Mouse (Mus musculus): ENCODE measurements around the gene Ltb. TPM values are rescaled to one million over a fixed set of nuclear protein-coding genes. Genes with fewer than 3 reads are reported as not detected.

The Ltb gene
- polyA plus RNA-seq, 1 experiment from 2014 or later: 0.99 TPM

- H3K36me3 ChIP-seq: peaks cover 100% of the 10 kb centered on the region
- no peak overlapping the region for H3K27ac ChIP-seq
- H3K27me3 ChIP-seq: no peaks in the 10 kb centered on the region
- no peak overlapping the region for H3K4me2 ChIP-seq (replicated peaks)
- H3K4me3 ChIP-seq: no peak overlapping the region
- H3K9ac ChIP-seq: no peak overlapping the region
- WGBS: 93% methylated on average over 8 of the region's 8 CpGs
- H3K4me1 ChIP-seq: peaks cover 25% of the 10 kb centered on the region
- ATAC-seq (ENCODE audit: low FRiP score, low read depth): no peak
- H3K9me3 ChIP-seq: no peaks in the 10 kb centered on the region
Measured at GRCm38 (mm10) chr17:35157661-35158175, 36.5 kb upstream of the Ltb start.

DNA sequence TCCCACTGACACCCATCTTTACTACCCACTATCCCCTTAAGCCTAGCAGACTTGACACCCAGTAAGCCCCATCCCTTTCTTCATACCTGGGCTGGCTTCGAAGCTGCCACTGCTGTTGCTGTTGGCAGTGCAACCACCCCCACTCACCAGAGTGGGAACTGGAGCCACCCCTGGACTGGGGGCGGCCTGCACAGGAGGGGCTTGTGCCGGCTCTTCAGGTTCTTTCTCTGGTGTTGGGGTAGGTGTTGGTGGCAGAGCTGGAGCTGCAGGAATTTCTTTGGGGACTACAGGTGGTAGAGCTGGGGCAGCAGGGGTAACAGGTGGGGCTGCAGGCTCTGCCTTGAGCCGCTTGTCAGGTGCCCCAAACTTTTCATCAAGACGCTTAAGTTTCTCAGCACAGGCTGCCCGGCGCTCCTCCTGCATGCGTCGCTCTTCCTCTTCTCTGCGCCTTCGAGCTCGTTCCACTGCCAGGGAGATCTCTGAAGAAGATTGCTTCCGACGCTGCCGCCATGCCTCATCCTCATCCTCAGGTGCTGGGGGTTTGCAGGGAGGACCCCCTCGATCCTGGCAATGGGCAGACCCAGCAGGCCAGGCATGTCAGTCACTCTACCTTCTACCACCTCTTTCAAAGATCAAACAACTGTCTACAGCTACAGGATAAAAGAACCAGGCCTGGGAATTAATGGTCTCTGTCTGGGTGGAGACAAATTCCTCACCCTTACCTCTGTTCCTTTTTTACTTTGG lies 35.2 kb upstream of the Ltb start:
- Histone ChIP-seq H3K9me3 (no peaks in the 10 kb centered on the region), H3K9ac (no peak overlapping the region; the same call in 1 of the 2 replicates), H3K27ac (no peak overlapping the region), H3K4me2 (replicated peaks) (no peak overlapping the region), H3K4me3 (no peak overlapping the region), H3K36me3 (peaks cover 89% of the 10 kb centered on the region), H3K4me1 (peaks cover 33% of the 10 kb centered on the region), H3K27me3 (no peaks in the 10 kb centered on the region)
- ATAC-seq (ENCODE audit: low FRiP score, low read depth): no peak
- 95% methylated on average over 16 of the region's 16 CpGs for WGBS

DNA sequence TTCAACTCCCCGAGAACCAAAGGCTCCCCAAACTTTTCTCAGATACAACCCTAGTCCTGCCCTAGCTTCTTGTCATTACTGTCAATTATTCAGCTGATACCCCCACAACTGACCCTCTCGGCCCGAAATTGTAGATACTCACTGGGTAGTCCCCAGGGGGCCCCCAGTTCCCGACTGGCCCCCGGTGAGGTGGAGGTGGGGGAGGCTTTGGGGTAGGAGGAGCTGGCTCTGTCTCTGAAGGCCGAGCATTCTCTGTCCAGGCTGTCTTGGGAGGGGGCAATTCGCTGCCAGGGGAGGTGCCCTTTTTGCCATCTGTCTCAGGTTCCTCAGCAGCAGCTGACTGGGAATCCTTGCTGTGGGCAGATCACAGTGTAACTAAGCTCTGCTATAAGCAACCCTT lies 34.6 kb upstream of the Ltb start:
- no peak overlapping the region for H3K4me3 ChIP-seq
- no peak overlapping the region for H3K9ac ChIP-seq
- no peaks in the 10 kb centered on the region for H3K9me3 ChIP-seq
- 91% methylated on average over 7 of the region's 7 CpGs for WGBS
- no peak for ATAC-seq (ENCODE audit: low FRiP score, low read depth)
- H3K4me2 ChIP-seq (replicated peaks): no peak overlapping the region
- H3K27me3 ChIP-seq: no peaks in the 10 kb centered on the region
- H3K4me1 ChIP-seq: peaks cover 30% of the 10 kb centered on the region
- peaks cover 83% of the 10 kb centered on the region for H3K36me3 ChIP-seq
- H3K27ac ChIP-seq: no peak overlapping the region

GRCm38 (mm10) chr17:35161421-35161820 lies 32.8 kb upstream of the Ltb start:
- Histone ChIP-seq H3K9ac (no peak overlapping the region), H3K36me3 (peaks cover 65% of the 10 kb centered on the region), H3K4me1 (peaks cover 32% of the 10 kb centered on the region), H3K4me3 (0 out of 2 replicates have a peak overlapping the region, but pooled peaks have one; percentile 100), H3K27me3 (no peaks in the 10 kb centered on the region), H3K27ac (no peak overlapping the region), H3K9me3 (no peaks in the 10 kb centered on the region), H3K4me2 (replicated peaks) (no peak overlapping the region)
- 85% methylated on average over 11 of the region's 11 CpGs for WGBS
- no peak for ATAC-seq (ENCODE audit: low FRiP score, low read depth)

- Histone ChIP-seq H3K4me2 (replicated peaks) (peak overlapping the region; percentile 99), H3K9me3 (no peaks in the 10 kb centered on the region), H3K27ac (no peak overlapping the region), H3K9ac (peak overlapping the region; percentile 100), H3K4me1 (peaks cover 33% of the 10 kb centered on the region), H3K36me3 (peaks cover 58% of the 10 kb centered on the region), H3K4me3 (peak overlapping the region; percentile 100; the same call in 1 of the 2 replicates), H3K27me3 (no peaks in the 10 kb centered on the region)
- ATAC-seq (ENCODE audit: low FRiP score, low read depth): no peak
- WGBS: 78% methylated on average over 14 of the region's 14 CpGs
Measured at GRCm38 (mm10) chr17:35162121-35162520, 32.1 kb upstream of the Ltb start.

GRCm38 (mm10) chr17:35162730-35163129 lies 31.5 kb upstream of the Ltb start:
- Histone ChIP-seq H3K27ac (no peak overlapping the region), H3K4me2 (replicated peaks) (peak overlapping the region; percentile 99), H3K9me3 (no peaks in the 10 kb centered on the region), H3K36me3 (peaks cover 52% of the 10 kb centered on the region), H3K4me1 (peaks cover 33% of the 10 kb centered on the region), H3K4me3 (peak overlapping the region; percentile 100), H3K9ac (peak overlapping the region; percentile 100), H3K27me3 (no peaks in the 10 kb centered on the region)
- no peak for ATAC-seq (ENCODE audit: low FRiP score, low read depth)
- WGBS: 53% methylated on average over 12 of the region's 12 CpGs

GRCm38 (mm10) chr17:35163326-35164081 lies 30.7 kb upstream of the Ltb start:
- 9% methylated on average over 8 of the region's 8 CpGs for WGBS
- peak overlapping the region; percentile 100 for H3K9ac ChIP-seq
- H3K27ac ChIP-seq: peak overlapping the region; percentile 95
- no peaks in the 10 kb centered on the region for H3K27me3 ChIP-seq
- peak overlapping the region; percentile 99 for H3K4me2 ChIP-seq (replicated peaks)
- H3K4me1 ChIP-seq: peaks cover 33% of the 10 kb centered on the region
- ATAC-seq (ENCODE audit: low FRiP score, low read depth): no peak
- peak overlapping the region; percentile 100 for H3K4me3 ChIP-seq
- H3K9me3 ChIP-seq: no peaks in the 10 kb centered on the region
- H3K36me3 ChIP-seq: peaks cover 45% of the 10 kb centered on the region

- H3K27ac ChIP-seq: peak overlapping the region; percentile 95
- no peaks in the 10 kb centered on the region for H3K9me3 ChIP-seq
- H3K4me2 ChIP-seq (replicated peaks): peak overlapping the region; percentile 99
- peak overlapping the region; percentile 100 for H3K4me3 ChIP-seq
- no peak for ATAC-seq (ENCODE audit: low FRiP score, low read depth)
- H3K9ac ChIP-seq: peak overlapping the region; percentile 100
- peaks cover 38% of the 10 kb centered on the region for H3K36me3 ChIP-seq
- H3K27me3 ChIP-seq: no peaks in the 10 kb centered on the region
- WGBS: under 1% methylated on average over 17 of the region's 28 CpGs
- H3K4me1 ChIP-seq: peaks cover 33% of the 10 kb centered on the region
Measured at GRCm38 (mm10) chr17:35164218-35164567, 30.0 kb upstream of the Ltb start.

DNA sequence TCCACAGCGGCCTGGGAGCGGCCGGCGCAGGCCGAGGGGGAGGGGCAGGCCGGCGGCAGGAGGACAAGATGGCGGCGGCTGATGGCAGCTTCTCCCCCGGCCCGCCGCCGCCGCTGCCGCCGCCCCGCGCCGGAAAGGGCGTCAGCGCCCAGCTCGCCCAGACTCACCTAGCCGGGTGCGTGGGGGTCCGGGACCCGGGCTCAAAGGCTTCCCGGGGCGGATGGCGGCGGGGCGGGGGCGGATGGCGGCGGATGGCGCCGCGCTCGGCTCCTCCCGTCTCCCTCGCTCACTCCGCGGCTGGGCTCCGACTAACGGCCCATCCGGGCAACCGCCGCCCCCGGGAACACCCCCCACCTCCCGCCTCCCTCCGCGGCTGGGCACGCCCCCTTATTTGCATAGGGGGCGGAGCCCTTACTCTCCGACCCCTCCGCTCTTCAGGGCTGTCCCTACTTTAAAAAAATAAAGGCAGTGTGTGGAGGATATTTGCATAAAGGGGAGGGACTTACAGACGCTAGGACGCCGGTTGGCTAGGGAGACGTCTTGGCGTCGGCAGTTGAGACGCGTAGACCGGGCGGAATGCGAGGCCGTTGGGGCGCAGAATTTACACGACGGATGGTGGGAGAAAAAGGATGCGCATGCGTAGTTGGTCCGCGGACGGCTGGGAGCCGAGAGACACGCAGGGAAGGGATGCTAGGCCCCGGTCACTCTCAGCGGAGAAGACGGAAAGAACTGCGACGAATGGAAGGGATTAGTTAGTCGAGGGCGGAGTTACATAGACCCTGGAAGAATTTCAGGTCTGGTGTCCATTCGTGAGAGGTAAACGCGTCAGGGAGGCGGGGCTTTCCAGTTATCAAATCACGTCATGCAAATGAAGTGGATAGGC lies 29.4 kb upstream of the Ltb start, which contains the start of gene Prrc2a:
TSS of gene Prrc2a (minus strand) at position 330 of the 883 bp plus-strand sequence.
- peaks cover 33% of the 10 kb centered on the region for H3K4me1 ChIP-seq
- peak within 1 kb of the TSS; percentile 100 for H3K4me3 ChIP-seq
- H3K27ac ChIP-seq: peak within 1 kb of the TSS; percentile 95
- H3K27me3 ChIP-seq: no peaks in the 10 kb centered on the region
- H3K9me3 ChIP-seq: no peaks in the 10 kb centered on the region
- H3K9ac ChIP-seq: peak within 1 kb of the TSS; percentile 100
- H3K36me3 ChIP-seq: peaks cover 32% of the 10 kb centered on the region
- peak; percentile 98 for ATAC-seq (ENCODE audit: low FRiP score, low read depth)
- under 1% methylated on average over 72 of the region's 89 CpGs for WGBS
- peak within 1 kb of the TSS; percentile 99 for H3K4me2 ChIP-seq (replicated peaks)

GRCm38 (mm10) chr17:35165451-35166155 lies 28.6 kb upstream of the Ltb start:
- Histone ChIP-seq H3K4me3 (peak overlapping the region; percentile 100), H3K36me3 (peaks cover 24% of the 10 kb centered on the region), H3K9me3 (no peaks in the 10 kb centered on the region), H3K27me3 (no peaks in the 10 kb centered on the region), H3K27ac (peak overlapping the region; percentile 95), H3K4me1 (peaks cover 33% of the 10 kb centered on the region), H3K9ac (peak overlapping the region; percentile 64), H3K4me2 (replicated peaks) (peak overlapping the region; percentile 65)
- WGBS: 24% methylated on average over 12 of the region's 12 CpGs
- no peak for ATAC-seq (ENCODE audit: low FRiP score, low read depth)

Data from limb, embryonic 13.5 days (tissue).